Mouse (Mus musculus): ENCODE measurements around the gene Ghdc. TPM values are rescaled to one million over a fixed set of nuclear protein-coding genes. Genes with fewer than 3 reads are reported as not detected.

Ghdc gene
- polyA plus RNA-seq, 1 experiment from 2014 or later = 3.8 TPM

DNA sequence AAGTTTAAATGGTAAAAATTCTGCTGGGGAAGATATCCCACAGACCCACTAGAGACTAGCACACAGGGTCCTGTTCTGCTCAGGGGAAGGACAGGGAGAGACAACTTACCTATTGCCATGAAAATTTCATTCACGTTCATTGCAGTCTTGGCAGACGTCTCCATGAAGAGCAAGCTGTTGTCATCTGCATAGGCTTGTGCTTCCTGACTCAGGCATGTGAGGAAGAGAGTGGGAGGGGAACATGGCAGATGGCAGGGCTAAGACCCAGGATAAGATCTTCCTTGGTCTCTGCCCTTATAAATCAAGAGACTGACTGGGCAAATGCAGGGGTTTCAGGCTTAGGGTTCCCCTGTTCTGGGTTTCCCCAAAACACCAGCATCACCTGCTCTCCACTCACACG lies 54.1 kb downstream of the Ghdc start:
- Histone ChIP-seq H3K4me2 (replicated peaks; ENCODE audit: low read depth, low read length) (no peak overlapping the region), H3K9me3 (ENCODE audit: control insufficient read depth, low read depth, low read length) (no peaks in the 10 kb centered on the region), H3K4me3 (ENCODE audit: low read depth, low read length) (no peak overlapping the region), H3K9ac (replicated peaks; ENCODE audit: low read depth, low read length) (no peak overlapping the region), H3K27me3 (ENCODE audit: control insufficient read depth, insufficient read depth, low read length) (no peaks in the 10 kb centered on the region), H3K27ac (ENCODE audit: low read length) (no peak overlapping the region), H3K36me3 (ENCODE audit: control insufficient read depth, insufficient read depth, low read length) (peaks cover 27% of the 10 kb centered on the region), H3K4me1 (ENCODE audit: control insufficient read depth, insufficient read depth, low read length) (peaks cover 15% of the 10 kb centered on the region)
- ATAC-seq (ENCODE audit: insufficient number of reproducible peaks, insufficient read depth, low FRiP score, low read depth) = no peak
- WGBS = 87% methylated on average over 3 of the region's 3 CpGs

Other genes with a start within 250 kb of the Ghdc start
- 161 and 175 TPM in 2 replicates for gene Acly, start 243.0 kb downstream of the Ghdc start, polyA plus RNA-seq (2014; fragmentation: Nextera tagmentation; extraction: Ambion mirVana)
- 0.35 and 1.1 TPM in 2 replicates for gene Ttc25, start 225.3 kb downstream of the Ghdc start, polyA plus RNA-seq (2014; fragmentation: Nextera tagmentation; extraction: Ambion mirVana)
- gene Cnp, start 196.1 kb downstream of the Ghdc start, polyA plus RNA-seq (2014; fragmentation: Nextera tagmentation; extraction: Ambion mirVana) = 35.9 TPM in 2 replicates
- gene Nkiras2, start 151.7 kb downstream of the Ghdc start, polyA plus RNA-seq (2014; fragmentation: Nextera tagmentation; extraction: Ambion mirVana) = 62.8 and 63.1 TPM in 2 replicates
- gene Dnajc7, start 150.8 kb downstream of the Ghdc start, polyA plus RNA-seq (2014; fragmentation: Nextera tagmentation; extraction: Ambion mirVana) = 84.0 and 95.4 TPM in 2 replicates
- 0.22 TPM in 1 of 2 replicates, not detected in the other for gene Zfp385c, start 78.5 kb downstream of the Ghdc start, polyA plus RNA-seq (2014; fragmentation: Nextera tagmentation; extraction: Ambion mirVana)
- 1.8 and 3.4 TPM in 2 replicates for gene Dhx58, start 66.7 kb downstream of the Ghdc start, polyA plus RNA-seq (2014; fragmentation: Nextera tagmentation; extraction: Ambion mirVana)
- gene Kat2a, start 58.5 kb downstream of the Ghdc start, polyA plus RNA-seq (2014; fragmentation: Nextera tagmentation; extraction: Ambion mirVana) = 50.7 and 51.7 TPM in 2 replicates
- gene Hspb9, start 57.1 kb downstream of the Ghdc start, polyA plus RNA-seq (2014; fragmentation: Nextera tagmentation; extraction: Ambion mirVana) = 0.41 and 0.56 TPM in 2 replicates
- gene Rab5c, start 32.7 kb downstream of the Ghdc start, polyA plus RNA-seq (2014; fragmentation: Nextera tagmentation; extraction: Ambion mirVana) = 55.5 and 65.7 TPM in 2 replicates
- 0.25 and 0.48 TPM in 2 replicates for gene Kcnh4, start 11.0 kb downstream of the Ghdc start, polyA plus RNA-seq (2014; fragmentation: Nextera tagmentation; extraction: Ambion mirVana)
- not detected in 2 replicates for gene Hcrt, start 8.0 kb downstream of the Ghdc start, polyA plus RNA-seq (2014; fragmentation: Nextera tagmentation; extraction: Ambion mirVana)
- gene Stat5b, start 79.8 kb upstream of the Ghdc start, polyA plus RNA-seq (2014; fragmentation: Nextera tagmentation; extraction: Ambion mirVana) = 24.6 and 26.8 TPM in 2 replicates
- gene Stat5a, start 88.4 kb upstream of the Ghdc start, polyA plus RNA-seq (2014; fragmentation: Nextera tagmentation; extraction: Ambion mirVana) = 7.3 and 8.3 TPM in 2 replicates
- 43.5 and 44.8 TPM in 2 replicates for gene Stat3, start 168.6 kb upstream of the Ghdc start, polyA plus RNA-seq (2014; fragmentation: Nextera tagmentation; extraction: Ambion mirVana)
- gene Cavin1, start 199.9 kb upstream of the Ghdc start, polyA plus RNA-seq (2014; fragmentation: Nextera tagmentation; extraction: Ambion mirVana) = 136 and 158 TPM in 2 replicates
- 38.4 and 42.0 TPM in 2 replicates for gene Atp6v0a1, start 238.5 kb upstream of the Ghdc start, polyA plus RNA-seq (2014; fragmentation: Nextera tagmentation; extraction: Ambion mirVana)

All from stomach, embryonic 14.5 days (tissue).